Mouse (Mus musculus) neural tube, embryonic 11.5 days (tissue): ENCODE measurements around the gene Ppp1r14c. TPM values are rescaled to one million over a fixed set of nuclear protein-coding genes. Genes with fewer than 3 reads are reported as not detected.
A peak's percentile ranks its signal among the peaks of the same experiment; 100 is the strongest.

Source experiments
- ATAC-seq: fragments of 200-750 bp; cut with Nextera tagmentation; 2 replicates; pipeline ENCODE4 v1.8.0; 2017; ENCODE audit warnings: moderate number of reproducible peaks, mild to moderate bottlenecking, moderate TSS enrichment, moderate library complexity; ENCODE audit not compliant: insufficient read depth, low FRiP score, low TSS enrichment
- DNase-seq: peaks from one replicate; pipeline ENCODE4 v3.0.0-alpha.2; 2015; ENCODE audit warnings: low spot score
- H3K27ac ChIP-seq: fragments of 300-500 bp; sonication (generic); 2 replicates; pipeline ENCODE4 v1.5.1; 2014; ENCODE audit warnings: low read depth, mild to moderate bottlenecking, low read length
- H3K27me3 ChIP-seq: fragments of 300-500 bp; sonication (generic); 2 replicates; pipeline ENCODE4 v1.6.1; 2014; ENCODE audit warnings: mild to moderate bottlenecking, low read length, mixed read lengths; ENCODE audit not compliant: control insufficient read depth, insufficient read depth
- H3K36me3 ChIP-seq: fragments of 300-500 bp; sonication (generic); 2 replicates; pipeline ENCODE4 v1.6.1; 2014; ENCODE audit warnings: mild to moderate bottlenecking, low read length, moderate library complexity, mixed read lengths; ENCODE audit not compliant: control insufficient read depth, insufficient read depth
- H3K4me1 ChIP-seq: fragments of 300-500 bp; sonication (generic); 2 replicates; pipeline ENCODE4 v1.6.1; 2014; ENCODE audit warnings: low read length, mixed read lengths; ENCODE audit not compliant: control insufficient read depth, insufficient read depth
- H3K4me2 ChIP-seq: fragments of 300-500 bp; sonication (generic); 2 replicates; pipeline ENCODE4 v1.6.1; 2014; ENCODE audit warnings: low read depth, mild to moderate bottlenecking, moderate library complexity
- H3K4me3 ChIP-seq: fragments of 300-500 bp; sonication (generic); 2 replicates; pipeline ENCODE4 v1.5.1; 2014; ENCODE audit warnings: low read depth, low read length
- H3K9ac ChIP-seq: fragments of 300-500 bp; sonication (generic); 2 replicates; pipeline ENCODE4 v1.6.1; 2014; ENCODE audit warnings: mild to moderate bottlenecking, low read length
- H3K9me3 ChIP-seq: fragments of 300-500 bp; sonication (generic); 2 replicates; pipeline ENCODE4 v1.6.1; 2016; ENCODE audit warnings: low read length; ENCODE audit not compliant: control insufficient read depth
- WGBS: fragments of 180-500 bp; shearing (Covaris S2); extraction: QIAGEN DNeasy Blood & Tissue Kit; methylation state at CpG from one replicate; pipeline ENCODE4 v1.1.7; 2014; 5-methylcytosine and 5-hydroxymethylcytosine counted together
- polyA plus RNA-seq: library from polyadenylated mRNA; unstranded; fragments of >200 nt; fragmentation: Nextera tagmentation; extraction: Ambion mirVana; gene quantifications from 2 replicates; pipeline ENCODE4 v1.2.1, GENCODE M21; 2014

The Ppp1r14c gene
- polyA plus RNA-seq, 1 experiment from 2014 or later, result 17.0 TPM

GRCm38 (mm10) chr10:3408036-3408661 is 42.3 kb downstream of the Ppp1r14c start:
- Histone ChIP-seq H3K4me3 (no peak overlapping the region), H3K9me3 (no peaks in the 10 kb centered on the region), H3K4me1 (no peaks in the 10 kb centered on the region), H3K27ac (no peak overlapping the region), H3K9ac (no peak overlapping the region), H3K27me3 (no peaks in the 10 kb centered on the region), H3K4me2 (no peak overlapping the region), H3K36me3 (no peaks in the 10 kb centered on the region)
- ATAC-seq, result peak; percentile 31; the same call in 1 of the 2 replicates
- 76% methylated on average over 6 of the region's 6 CpGs for WGBS
- no peak for DNase-seq

DNA sequence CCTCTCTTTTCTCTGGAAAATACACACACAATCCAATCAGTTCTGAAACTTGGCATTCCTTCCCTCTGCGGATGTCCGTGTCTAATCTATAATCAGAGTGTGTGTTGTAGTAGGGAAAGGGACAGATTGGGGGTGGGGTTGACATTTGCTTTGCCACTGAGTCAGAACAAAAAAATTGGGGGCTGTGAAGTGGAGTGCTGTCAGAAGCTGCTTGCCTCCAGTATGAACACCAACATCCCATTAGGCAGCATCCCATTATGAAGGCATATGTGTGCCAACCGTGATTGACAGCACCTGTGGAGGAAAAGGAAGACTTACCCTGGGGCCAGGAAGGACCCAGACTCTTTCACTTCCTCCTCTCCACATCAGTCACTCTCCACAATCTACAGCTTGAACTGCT is 42.8 kb downstream of the Ppp1r14c start:
- Histone ChIP-seq H3K9ac (no peak overlapping the region), H3K9me3 (no peaks in the 10 kb centered on the region), H3K36me3 (no peaks in the 10 kb centered on the region), H3K4me3 (no peak overlapping the region), H3K27me3 (no peaks in the 10 kb centered on the region), H3K27ac (no peak overlapping the region), H3K4me1 (no peaks in the 10 kb centered on the region), H3K4me2 (no peak overlapping the region)
- peak; percentile 35 for ATAC-seq
- DNase-seq, result no peak
- WGBS, result 80% methylated on average over 3 of the region's 3 CpGs

GRCm38 (mm10) chr10:3411222-3411621 is 45.4 kb downstream of the Ppp1r14c start:
- DNase-seq, result no peak
- no peak overlapping the region for H3K4me3 ChIP-seq
- H3K4me2 ChIP-seq, result no peak overlapping the region
- H3K27me3 ChIP-seq, result no peaks in the 10 kb centered on the region
- WGBS, result 81% methylated on average over 3 of the region's 3 CpGs
- no peaks in the 10 kb centered on the region for H3K36me3 ChIP-seq
- no peak for ATAC-seq
- no peaks in the 10 kb centered on the region for H3K9me3 ChIP-seq
- H3K27ac ChIP-seq, result no peak overlapping the region
- H3K9ac ChIP-seq, result no peak overlapping the region
- no peaks in the 10 kb centered on the region for H3K4me1 ChIP-seq

- DNase-seq (no peak), ATAC-seq (no peak)
- H3K36me3 ChIP-seq, result no peaks in the 10 kb centered on the region
- H3K4me2 ChIP-seq, result no peak overlapping the region
- H3K9me3 ChIP-seq, result no peaks in the 10 kb centered on the region
- 76% methylated on average over 2 of the region's 2 CpGs for WGBS
- no peaks in the 10 kb centered on the region for H3K4me1 ChIP-seq
- H3K4me3 ChIP-seq, result no peak overlapping the region
- H3K27me3 ChIP-seq, result no peaks in the 10 kb centered on the region
- no peak overlapping the region for H3K9ac ChIP-seq
- H3K27ac ChIP-seq, result no peak overlapping the region
Measured at GRCm38 (mm10) chr10:3411639-3412038, 45.8 kb downstream of the Ppp1r14c start.

- Histone ChIP-seq H3K27ac (no peak overlapping the region), H3K9ac (no peak overlapping the region), H3K4me3 (no peak overlapping the region), H3K4me1 (no peaks in the 10 kb centered on the region), H3K9me3 (no peaks in the 10 kb centered on the region), H3K27me3 (no peaks in the 10 kb centered on the region), H3K36me3 (no peaks in the 10 kb centered on the region), H3K4me2 (no peak overlapping the region)
- 88% methylated on average over 5 of the region's 5 CpGs for WGBS
- no peak for DNase-seq
- ATAC-seq, result no peak
Measured at GRCm38 (mm10) chr10:3414813-3415212, 49.0 kb downstream of the Ppp1r14c start.

- no peaks in the 10 kb centered on the region for H3K4me1 ChIP-seq
- ATAC-seq (no peak), DNase-seq (no peak)
- no peak overlapping the region for H3K27ac ChIP-seq
- no peak overlapping the region for H3K9ac ChIP-seq
- H3K27me3 ChIP-seq, result no peaks in the 10 kb centered on the region
- 73% methylated on average over 4 of the region's 4 CpGs for WGBS
- no peaks in the 10 kb centered on the region for H3K9me3 ChIP-seq
- no peak overlapping the region for H3K4me3 ChIP-seq
- no peaks in the 10 kb centered on the region for H3K36me3 ChIP-seq
- H3K4me2 ChIP-seq, result no peak overlapping the region
Measured at GRCm38 (mm10) chr10:3416565-3416964, 50.7 kb downstream of the Ppp1r14c start.

- 73% methylated on average over 4 of the region's 4 CpGs for WGBS
- no peaks in the 10 kb centered on the region for H3K4me1 ChIP-seq
- DNase-seq (no peak), ATAC-seq (no peak)
- no peaks in the 10 kb centered on the region for H3K9me3 ChIP-seq
- no peaks in the 10 kb centered on the region for H3K36me3 ChIP-seq
- no peaks in the 10 kb centered on the region for H3K27me3 ChIP-seq
- H3K9ac ChIP-seq, result no peak overlapping the region
- no peak overlapping the region for H3K4me3 ChIP-seq
- no peak overlapping the region for H3K27ac ChIP-seq
- no peak overlapping the region for H3K4me2 ChIP-seq
Measured at GRCm38 (mm10) chr10:3417408-3417807, 51.6 kb downstream of the Ppp1r14c start.

- DNase-seq (no peak), ATAC-seq (no peak)
- H3K4me1 ChIP-seq, result no peaks in the 10 kb centered on the region
- no peak overlapping the region for H3K9ac ChIP-seq
- H3K9me3 ChIP-seq, result no peaks in the 10 kb centered on the region
- no peaks in the 10 kb centered on the region for H3K27me3 ChIP-seq
- H3K27ac ChIP-seq, result no peak overlapping the region
- no peaks in the 10 kb centered on the region for H3K36me3 ChIP-seq
- H3K4me2 ChIP-seq, result no peak overlapping the region
- H3K4me3 ChIP-seq, result no peak overlapping the region
Measured at GRCm38 (mm10) chr10:3424016-3424415, 58.2 kb downstream of the Ppp1r14c start.

DNA sequence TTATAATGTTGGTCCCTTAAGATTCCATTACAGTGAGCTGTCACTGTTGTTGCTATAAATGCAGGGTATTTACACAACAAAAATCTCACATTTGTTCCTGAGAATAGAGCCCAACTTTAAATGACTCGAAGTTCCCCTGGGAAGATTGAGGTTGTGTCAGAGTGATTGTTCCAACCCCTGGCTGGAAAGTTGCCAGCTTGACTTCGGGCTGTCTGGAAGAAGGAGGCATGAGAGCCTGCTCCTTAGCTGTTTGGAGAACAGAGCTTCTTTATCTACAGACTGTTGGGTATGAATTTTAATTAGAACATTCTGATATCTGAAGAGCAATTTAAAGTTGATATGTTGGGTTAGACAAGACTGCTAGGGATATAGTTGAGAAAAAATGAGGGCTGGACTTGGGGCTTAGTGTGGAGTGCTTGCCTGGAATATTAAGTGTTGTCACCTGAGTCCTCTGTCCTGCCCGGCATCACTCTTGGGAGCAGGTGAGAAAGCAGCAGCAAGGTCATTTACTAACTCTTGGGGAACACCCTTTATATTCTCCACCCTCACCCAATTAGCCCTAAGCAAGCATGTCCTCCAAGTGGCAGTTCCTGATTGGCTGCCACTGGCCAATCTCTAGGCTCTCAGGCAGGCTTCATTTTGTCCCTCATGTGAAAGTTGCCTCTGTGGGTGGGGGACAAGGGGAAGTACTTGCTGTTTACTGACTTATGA is 62.0 kb downstream of the Ppp1r14c start:
- no peak overlapping the region for H3K4me3 ChIP-seq
- WGBS, result 83% methylated on average over 3 of the region's 3 CpGs
- H3K4me1 ChIP-seq, result no peaks in the 10 kb centered on the region
- no peak overlapping the region for H3K9ac ChIP-seq
- H3K9me3 ChIP-seq, result no peaks in the 10 kb centered on the region
- no peak for DNase-seq
- H3K4me2 ChIP-seq, result no peak overlapping the region
- H3K27me3 ChIP-seq, result no peaks in the 10 kb centered on the region
- no peak overlapping the region for H3K27ac ChIP-seq
- ATAC-seq, result peak; percentile 27; the same call in 1 of the 2 replicates
- H3K36me3 ChIP-seq, result no peaks in the 10 kb centered on the region
